Mouse (Mus musculus): ENCODE measurements at regions not wholly inside any gene's neighbourhood (a gene's known extent, or its start where the extent isn't known, plus 50 kb on each side); places are given as distances from the start of the nearest gene placed in this dataset.

GRCm38 (mm10) chr13:97412151-97412550, 171.2 kb downstream of the Enc1 start:
- DNase-seq (ENCODE audit: low read depth), result no peak
- TF ChIP-seq POLR2A (IDR thresholded peaks at IDR 0.05; ENCODE audit: borderline replicate concordance, extremely low read depth, insufficient read depth, insufficient read length, poor library complexity, severe bottlenecking), result no peak
- TF ChIP-seq CTCF (IDR thresholded peaks at IDR 0.05; ENCODE audit: borderline replicate concordance, extremely low read depth, insufficient read depth, insufficient read length), result no peak

- DNase-seq (ENCODE audit: low read depth), result no peak
- TF ChIP-seq CTCF (IDR thresholded peaks at IDR 0.05; ENCODE audit: borderline replicate concordance, extremely low read depth, insufficient read depth, insufficient read length) (no peak), POLR2A (IDR thresholded peaks at IDR 0.05; ENCODE audit: borderline replicate concordance, extremely low read depth, insufficient read depth, insufficient read length, poor library complexity, severe bottlenecking) (no peak)
These were observed 169.8 kb downstream of the Enc1 start for GRCm38 (mm10) chr13:97410550-97411201.

GRCm38 (mm10) chr13:97409891-97410525, 169.1 kb downstream of the Enc1 start:
- peak; percentile 84 for DNase-seq (ENCODE audit: low read depth)
- no peak for TF ChIP-seq POLR2A (IDR thresholded peaks at IDR 0.05; ENCODE audit: borderline replicate concordance, extremely low read depth, insufficient read depth, insufficient read length, poor library complexity, severe bottlenecking)
- no peak for TF ChIP-seq CTCF (IDR thresholded peaks at IDR 0.05; ENCODE audit: borderline replicate concordance, extremely low read depth, insufficient read depth, insufficient read length)

- no peak for TF ChIP-seq POLR2A (IDR thresholded peaks at IDR 0.05; ENCODE audit: borderline replicate concordance, extremely low read depth, insufficient read depth, insufficient read length, poor library complexity, severe bottlenecking)
- no peak for TF ChIP-seq CTCF (IDR thresholded peaks at IDR 0.05; ENCODE audit: borderline replicate concordance, extremely low read depth, insufficient read depth, insufficient read length)
These were observed 168.4 kb downstream of the Enc1 start for GRCm38 (mm10) chr13:97409291-97409780.

GRCm38 (mm10) chr13:97408414-97409290, 167.7 kb downstream of the Enc1 start:
- DNase-seq (ENCODE audit: low read depth), result peak; percentile 88
- no peak for TF ChIP-seq CTCF (IDR thresholded peaks at IDR 0.05; ENCODE audit: borderline replicate concordance, extremely low read depth, insufficient read depth, insufficient read length)
- no peak for TF ChIP-seq POLR2A (IDR thresholded peaks at IDR 0.05; ENCODE audit: borderline replicate concordance, extremely low read depth, insufficient read depth, insufficient read length, poor library complexity, severe bottlenecking)

More at GRCm38 (mm10) chr13:97409291-97409780, 168.4 kb downstream of the Enc1 start:
- DNase-seq (ENCODE audit: low read depth), result peak; percentile 85

GRCm38 (mm10) chr13:97407773-97408172, 166.9 kb downstream of the Enc1 start:
- no peak for TF ChIP-seq CTCF (IDR thresholded peaks at IDR 0.05; ENCODE audit: borderline replicate concordance, extremely low read depth, insufficient read depth, insufficient read length)
- TF ChIP-seq POLR2A (IDR thresholded peaks at IDR 0.05; ENCODE audit: borderline replicate concordance, extremely low read depth, insufficient read depth, insufficient read length, poor library complexity, severe bottlenecking), result no peak
- no peak for DNase-seq (ENCODE audit: low read depth)

- DNase-seq (ENCODE audit: low read depth), result no peak
- TF ChIP-seq POLR2A (IDR thresholded peaks at IDR 0.05; ENCODE audit: borderline replicate concordance, extremely low read depth, insufficient read depth, insufficient read length, poor library complexity, severe bottlenecking) (no peak), CTCF (IDR thresholded peaks at IDR 0.05; ENCODE audit: borderline replicate concordance, extremely low read depth, insufficient read depth, insufficient read length) (no peak)
These were observed 165.8 kb downstream of the Enc1 start for GRCm38 (mm10) chr13:97406678-97407077.

- DNase-seq (ENCODE audit: low read depth), result peak; percentile 74
- no peak for TF ChIP-seq CTCF (IDR thresholded peaks at IDR 0.05; ENCODE audit: borderline replicate concordance, extremely low read depth, insufficient read depth, insufficient read length)
- no peak for TF ChIP-seq POLR2A (IDR thresholded peaks at IDR 0.05; ENCODE audit: borderline replicate concordance, extremely low read depth, insufficient read depth, insufficient read length, poor library complexity, severe bottlenecking)
These were observed 161.4 kb downstream of the Enc1 start for GRCm38 (mm10) chr13:97402164-97402761.

GRCm38 (mm10) chr13:97401620-97402019, 160.7 kb downstream of the Enc1 start:
- DNase-seq (ENCODE audit: low read depth), result no peak
- TF ChIP-seq CTCF (IDR thresholded peaks at IDR 0.05; ENCODE audit: borderline replicate concordance, extremely low read depth, insufficient read depth, insufficient read length), result no peak
- no peak for TF ChIP-seq POLR2A (IDR thresholded peaks at IDR 0.05; ENCODE audit: borderline replicate concordance, extremely low read depth, insufficient read depth, insufficient read length, poor library complexity, severe bottlenecking)

GRCm38 (mm10) chr13:97398041-97398440, 157.1 kb downstream of the Enc1 start:
- TF ChIP-seq CTCF (IDR thresholded peaks at IDR 0.05; ENCODE audit: borderline replicate concordance, extremely low read depth, insufficient read depth, insufficient read length) (no peak), POLR2A (IDR thresholded peaks at IDR 0.05; ENCODE audit: borderline replicate concordance, extremely low read depth, insufficient read depth, insufficient read length, poor library complexity, severe bottlenecking) (no peak)
- no peak for DNase-seq (ENCODE audit: low read depth)
